Mouse (Mus musculus) kidney, adult 2 months (tissue): ENCODE data around the gene Mettl16.

Source experiments
- CTCF ChIP-seq: fragments of 200-500 bp; conservative IDR thresholded peaks from 2 replicates; pipeline ENCODE4 v1.5.1; 2011; ENCODE audit warnings: low read depth, mild to moderate bottlenecking, control low read depth, low read length, moderate library complexity, mixed read lengths; ENCODE audit not compliant: insufficient read depth, insufficient read length
- POLR2A ChIP-seq: fragments of 200-500 bp; IDR thresholded peaks from one replicate; pipeline ENCODE4 v1.6.1; 2011; ENCODE audit warnings: low read depth, low read length, control low read depth

GRCm38 (mm10) chr11:74870991-74871622, 100.5 kb downstream of the Mettl16 start:
- TF ChIP-seq CTCF, result no peak; the same call in 1 of the 2 replicates
- TF ChIP-seq POLR2A, result no peak
